Mouse (Mus musculus) lung, embryonic 14.5 days (tissue): ENCODE measurements around the gene Nadk. TPM values are rescaled to one million over a fixed set of nuclear protein-coding genes. Genes with fewer than 3 reads are reported as not detected.
"Not testable (repeated sequence)": the region's sequence is repeated elsewhere in the genome, so short reads cannot be mapped to it uniquely, and the experiment has no call there.

Source experiments
- ATAC-seq: fragments of 200-750 bp; cut with Nextera tagmentation; 2 replicates; pipeline ENCODE4 v1.8.0; 2017; ENCODE audit warnings: mild to moderate bottlenecking, moderate TSS enrichment, moderate library complexity; ENCODE audit not compliant: insufficient read depth
- DNase-seq: peaks from one replicate; pipeline ENCODE4 v3.0.0-alpha.2; 2015
- H3K27ac ChIP-seq: fragments of 300-500 bp; sonication (generic); 2 replicates; pipeline ENCODE4 v1.5.1; 2014; ENCODE audit warnings: low read depth, mild to moderate bottlenecking, moderate library complexity
- H3K27me3 ChIP-seq: fragments of 300-500 bp; sonication (generic); 2 replicates; pipeline ENCODE4 v1.6.1; 2014; ENCODE audit warnings: low read length, control low read depth; ENCODE audit not compliant: insufficient read depth
- H3K36me3 ChIP-seq: fragments of 300-500 bp; sonication (generic); 2 replicates; pipeline ENCODE4 v1.6.1; 2014; ENCODE audit warnings: control low read depth; ENCODE audit not compliant: insufficient read depth
- H3K4me1 ChIP-seq: fragments of 300-500 bp; sonication (generic); 2 replicates; pipeline ENCODE4 v1.6.1; 2014; ENCODE audit warnings: antibody characterized with exemption, control low read depth; ENCODE audit not compliant: insufficient read depth
- H3K4me2 ChIP-seq: fragments of 300-500 bp; sonication (generic); 2 replicates; pipeline ENCODE4 v1.6.1; 2014; ENCODE audit warnings: mild to moderate bottlenecking
- H3K4me3 ChIP-seq: fragments of 300-500 bp; sonication (generic); 2 replicates; pipeline ENCODE4 v1.5.1; 2014; ENCODE audit warnings: low read depth, low read length
- H3K9ac ChIP-seq: fragments of 300-500 bp; sonication (generic); 2 replicates; pipeline ENCODE4 v1.6.1; 2014
- H3K9me3 ChIP-seq: fragments of 300-500 bp; sonication (generic); 2 replicates; pipeline ENCODE4 v1.6.1; 2016; ENCODE audit warnings: low read depth, low read length, control low read depth
- CTCF ChIP-seq: IDR thresholded peaks from 2 replicates; pipeline ENCODE4 v1.5.1; 2016; ENCODE audit warnings: antibody characterized with exemption, low read depth
- WGBS: fragments of 180-500 bp; shearing (Covaris S2); extraction: QIAGEN DNeasy Blood & Tissue Kit; methylation state at CpG from one replicate; pipeline ENCODE4 v1.1.7; 2014; 5-methylcytosine and 5-hydroxymethylcytosine counted together
- polyA plus RNA-seq: library from polyadenylated mRNA; unstranded; fragments of >200 nt; fragmentation: Nextera tagmentation; extraction: Ambion mirVana; gene quantifications from 2 replicates; pipeline ENCODE4 v1.2.1, GENCODE M21; 2014

The Nadk gene
- polyA plus RNA-seq, 1 experiment from 2014 or later, result 90.5 TPM

- ATAC-seq, result no peak
- TF ChIP-seq CTCF, result no peak
- Histone ChIP-seq H3K4me1 (peaks cover 2% of the 10 kb centered on the region), H3K4me2 (no peak overlapping the region), H3K27me3 (no peaks in the 10 kb centered on the region), H3K27ac (no peak overlapping the region), H3K36me3 (no peaks in the 10 kb centered on the region), H3K9ac (no peak overlapping the region), H3K9me3 (no peaks in the 10 kb centered on the region), H3K4me3 (no peak overlapping the region)
- no peak for DNase-seq
- WGBS, result 84% methylated on average over 6 of the region's 6 CpGs
Measured at GRCm38 (mm10) chr4:155569818-155570217, 7.6 kb downstream of the Nadk start.

- H3K9ac ChIP-seq, H3K27me3 ChIP-seq, H3K36me3 ChIP-seq, DNase-seq, H3K27ac ChIP-seq, H3K9me3 ChIP-seq, H3K4me3 ChIP-seq, H3K4me1 ChIP-seq, H3K4me2 ChIP-seq, ATAC-seq: not testable (repeated sequence)
- WGBS, result 88% methylated on average over 11 of the region's 11 CpGs
Measured at GRCm38 (mm10) chr4:155570315-155570714, 8.1 kb downstream of the Nadk start.

- Histone ChIP-seq H3K4me2 (no peak overlapping the region), H3K4me3 (no peak overlapping the region), H3K4me1 (no peaks in the 10 kb centered on the region), H3K27ac (no peak overlapping the region), H3K9me3 (no peaks in the 10 kb centered on the region), H3K27me3 (no peaks in the 10 kb centered on the region), H3K9ac (no peak overlapping the region), H3K36me3 (no peaks in the 10 kb centered on the region)
- DNase-seq (no peak), ATAC-seq (no peak)
- WGBS, result 69% methylated on average over 2 of the region's 2 CpGs
- TF ChIP-seq CTCF, result no peak
Measured at GRCm38 (mm10) chr4:155571442-155571841, 9.3 kb downstream of the Nadk start.

GRCm38 (mm10) chr4:155573155-155573554 lies 11.0 kb downstream of the Nadk start:
- ATAC-seq (no peak), DNase-seq (no peak)
- no peak for TF ChIP-seq CTCF
- no peaks in the 10 kb centered on the region for H3K27me3 ChIP-seq
- no peak overlapping the region for H3K9ac ChIP-seq
- peaks cover 16% of the 10 kb centered on the region for H3K36me3 ChIP-seq
- no peak overlapping the region for H3K27ac ChIP-seq
- no peak overlapping the region for H3K4me2 ChIP-seq
- H3K9me3 ChIP-seq, result no peaks in the 10 kb centered on the region
- 95% methylated on average over 2 of the region's 2 CpGs for WGBS
- H3K4me3 ChIP-seq, result no peak overlapping the region
- no peaks in the 10 kb centered on the region for H3K4me1 ChIP-seq

- Histone ChIP-seq H3K27me3 (no peaks in the 10 kb centered on the region), H3K27ac (no peak overlapping the region), H3K9ac (no peak overlapping the region), H3K36me3 (peaks cover 23% of the 10 kb centered on the region), H3K4me3 (no peak overlapping the region), H3K9me3 (no peaks in the 10 kb centered on the region), H3K4me2 (no peak overlapping the region), H3K4me1 (no peaks in the 10 kb centered on the region)
- ATAC-seq (no peak), DNase-seq (no peak)
- TF ChIP-seq CTCF, result no peak
- 92% methylated on average over 9 of the region's 9 CpGs for whole genome bisulfite sequencing
Measured at GRCm38 (mm10) chr4:155573876-155574275, 11.7 kb downstream of the Nadk start.

- Histone ChIP-seq H3K9me3 (no peaks in the 10 kb centered on the region), H3K9ac (no peak overlapping the region), H3K4me1 (no peaks in the 10 kb centered on the region), H3K36me3 (peaks cover 31% of the 10 kb centered on the region), H3K4me3 (no peak overlapping the region), H3K4me2 (no peak overlapping the region), H3K27me3 (no peaks in the 10 kb centered on the region), H3K27ac (no peak overlapping the region)
- DNase-seq, result no peak
- WGBS, result 83% methylated on average over 11 of the region's 11 CpGs
- no peak for TF ChIP-seq CTCF
- ATAC-seq, result no peak
Measured at GRCm38 (mm10) chr4:155574931-155575330, 12.8 kb downstream of the Nadk start.

GRCm38 (mm10) chr4:155575521-155575920 lies 13.3 kb downstream of the Nadk start:
- no peak for ATAC-seq
- H3K4me2 ChIP-seq, result no peak overlapping the region
- H3K27ac ChIP-seq, result no peak overlapping the region
- no peak overlapping the region for H3K9ac ChIP-seq
- H3K4me3 ChIP-seq, result no peak overlapping the region
- no peak for DNase-seq
- no peak for TF ChIP-seq CTCF
- no peaks in the 10 kb centered on the region for H3K9me3 ChIP-seq
- peaks cover 33% of the 10 kb centered on the region for H3K36me3 ChIP-seq
- H3K4me1 ChIP-seq, result no peaks in the 10 kb centered on the region
- WGBS, result 88% methylated on average over 8 of the region's 8 CpGs
- H3K27me3 ChIP-seq, result no peaks in the 10 kb centered on the region

GRCm38 (mm10) chr4:155577132-155577531 lies 15.0 kb downstream of the Nadk start:
- TF ChIP-seq CTCF, result no peak
- Histone ChIP-seq H3K27me3 (no peaks in the 10 kb centered on the region), H3K4me3 (no peak overlapping the region), H3K4me2 (no peak overlapping the region), H3K9ac (no peak overlapping the region), H3K36me3 (peaks cover 39% of the 10 kb centered on the region), H3K27ac (no peak overlapping the region), H3K4me1 (no peaks in the 10 kb centered on the region), H3K9me3 (no peaks in the 10 kb centered on the region)
- DNase-seq (no peak), ATAC-seq (no peak)
- 92% methylated on average over 9 of the region's 9 CpGs for WGBS
